Mouse (Mus musculus): ENCODE results near the gene Cd81. TPM values are rescaled to one million over a fixed set of nuclear protein-coding genes. Genes with fewer than 3 reads are reported as not detected.
A peak's percentile ranks its signal among the peaks of the same experiment; 100 is the strongest.

Gene Cd81
- polyA plus RNA-seq, 1 experiment from 2014 or later, result 276 TPM

GRCm38 (mm10) chr7:143059202-143059870 is 6.8 kb downstream of the Cd81 start:
- Histone ChIP-seq H3K4me2 (no peak overlapping the region), H3K9ac (ENCODE audit: low read length) (no peak overlapping the region), H3K4me3 (ENCODE audit: low read depth, low read length) (no peak overlapping the region), H3K4me1 (ENCODE audit: control insufficient read depth, insufficient read depth, low read length) (peaks cover 10% of the 10 kb centered on the region), H3K27me3 (ENCODE audit: control insufficient read depth, insufficient read depth, low read length) (no peaks in the 10 kb centered on the region), H3K36me3 (ENCODE audit: control insufficient read depth, insufficient read depth, low read length) (peaks cover 6% of the 10 kb centered on the region; the same call in 1 of the 2 replicates), H3K9me3 (ENCODE audit: control insufficient read depth, low read length) (no peaks in the 10 kb centered on the region), H3K27ac (ENCODE audit: low read depth, low read length) (no peak overlapping the region)
- no peak for ATAC-seq (ENCODE audit: low FRiP score)
- DNase-seq (ENCODE audit: low spot score, missing footprints), result no peak
- WGBS, result 87% methylated on average over 5 of the region's 5 CpGs

- Histone ChIP-seq H3K9ac (ENCODE audit: low read length) (no peak overlapping the region), H3K36me3 (ENCODE audit: control insufficient read depth, insufficient read depth, low read length) (peaks cover 23% of the 10 kb centered on the region), H3K27ac (ENCODE audit: low read depth, low read length) (no peak overlapping the region), H3K4me1 (ENCODE audit: control insufficient read depth, insufficient read depth, low read length) (peaks cover under 1% of the 10 kb centered on the region), H3K9me3 (ENCODE audit: control insufficient read depth, low read length) (no peaks in the 10 kb centered on the region), H3K4me2 (no peak overlapping the region), H3K27me3 (ENCODE audit: control insufficient read depth, insufficient read depth, low read length) (no peaks in the 10 kb centered on the region), H3K4me3 (ENCODE audit: low read depth, low read length) (no peak overlapping the region)
- 89% methylated on average over 2 of the region's 2 CpGs for WGBS
- DNase-seq (ENCODE audit: low spot score, missing footprints) (no peak), ATAC-seq (ENCODE audit: low FRiP score) (no peak)
Measured at GRCm38 (mm10) chr7:143062704-143063103, 10.2 kb downstream of the Cd81 start.

- H3K9ac ChIP-seq (ENCODE audit: low read length), result no peak overlapping the region
- no peak for DNase-seq (ENCODE audit: low spot score, missing footprints)
- ATAC-seq (ENCODE audit: low FRiP score), result no peak
- H3K9me3 ChIP-seq (ENCODE audit: control insufficient read depth, low read length), result no peaks in the 10 kb centered on the region
- 34% methylated on average over 6 of the region's 6 CpGs for WGBS
- H3K36me3 ChIP-seq (ENCODE audit: control insufficient read depth, insufficient read depth, low read length), result peaks cover 23% of the 10 kb centered on the region
- no peak overlapping the region for H3K4me2 ChIP-seq
- H3K27ac ChIP-seq (ENCODE audit: low read depth, low read length), result no peak overlapping the region
- H3K4me3 ChIP-seq (ENCODE audit: low read depth, low read length), result no peak overlapping the region
- peaks cover 10% of the 10 kb centered on the region for H3K4me1 ChIP-seq (ENCODE audit: control insufficient read depth, insufficient read depth, low read length)
- no peaks in the 10 kb centered on the region for H3K27me3 ChIP-seq (ENCODE audit: control insufficient read depth, insufficient read depth, low read length)
Measured at GRCm38 (mm10) chr7:143064226-143064625, 11.7 kb downstream of the Cd81 start.

GRCm38 (mm10) chr7:143065692-143066091 is 13.2 kb downstream of the Cd81 start:
- no peaks in the 10 kb centered on the region for H3K27me3 ChIP-seq (ENCODE audit: control insufficient read depth, insufficient read depth, low read length)
- no peak overlapping the region for H3K4me2 ChIP-seq
- 95% methylated on average over 2 of the region's 2 CpGs for WGBS
- no peak overlapping the region for H3K27ac ChIP-seq (ENCODE audit: low read depth, low read length)
- peaks cover 18% of the 10 kb centered on the region for H3K4me1 ChIP-seq (ENCODE audit: control insufficient read depth, insufficient read depth, low read length)
- DNase-seq (ENCODE audit: low spot score, missing footprints) (no peak), ATAC-seq (ENCODE audit: low FRiP score) (no peak)
- no peaks in the 10 kb centered on the region for H3K9me3 ChIP-seq (ENCODE audit: control insufficient read depth, low read length)
- H3K9ac ChIP-seq (ENCODE audit: low read length), result no peak overlapping the region
- H3K4me3 ChIP-seq (ENCODE audit: low read depth, low read length), result no peak overlapping the region
- H3K36me3 ChIP-seq (ENCODE audit: control insufficient read depth, insufficient read depth, low read length), result peaks cover 23% of the 10 kb centered on the region

- H3K4me3 ChIP-seq (ENCODE audit: low read depth, low read length), result no peak overlapping the region
- no peak for DNase-seq (ENCODE audit: low spot score, missing footprints)
- H3K9me3 ChIP-seq (ENCODE audit: control insufficient read depth, low read length), result no peaks in the 10 kb centered on the region
- no peak for ATAC-seq (ENCODE audit: low FRiP score)
- peaks cover 23% of the 10 kb centered on the region for H3K36me3 ChIP-seq (ENCODE audit: control insufficient read depth, insufficient read depth, low read length)
- no peak overlapping the region for H3K27ac ChIP-seq (ENCODE audit: low read depth, low read length)
- H3K9ac ChIP-seq (ENCODE audit: low read length), result no peak overlapping the region; the same call in 1 of the 2 replicates
- H3K4me2 ChIP-seq, result no peak overlapping the region
- H3K27me3 ChIP-seq (ENCODE audit: control insufficient read depth, insufficient read depth, low read length), result no peaks in the 10 kb centered on the region
- 84% methylated on average over 2 of the region's 2 CpGs for WGBS
- H3K4me1 ChIP-seq (ENCODE audit: control insufficient read depth, insufficient read depth, low read length), result peaks cover 20% of the 10 kb centered on the region
Measured at GRCm38 (mm10) chr7:143067469-143067868, 14.9 kb downstream of the Cd81 start.

GRCm38 (mm10) chr7:143067897-143068296 is 15.4 kb downstream of the Cd81 start:
- Histone ChIP-seq H3K4me3 (ENCODE audit: low read depth, low read length) (peak overlapping the region; percentile 88), H3K27me3 (ENCODE audit: control insufficient read depth, insufficient read depth, low read length) (no peaks in the 10 kb centered on the region), H3K9ac (ENCODE audit: low read length) (peak overlapping the region; percentile 72), H3K27ac (ENCODE audit: low read depth, low read length) (peak overlapping the region; percentile 93), H3K36me3 (ENCODE audit: control insufficient read depth, insufficient read depth, low read length) (peaks cover 22% of the 10 kb centered on the region), H3K4me2 (peak overlapping the region; percentile 67), H3K9me3 (ENCODE audit: control insufficient read depth, low read length) (no peaks in the 10 kb centered on the region), H3K4me1 (ENCODE audit: control insufficient read depth, insufficient read depth, low read length) (peaks cover 20% of the 10 kb centered on the region)
- 88% methylated on average over 3 of the region's 3 CpGs for WGBS
- no peak for ATAC-seq (ENCODE audit: low FRiP score)
- no peak for DNase-seq (ENCODE audit: low spot score, missing footprints)

- Histone ChIP-seq H3K4me2 (peak overlapping the region; percentile 67), H3K9me3 (ENCODE audit: control insufficient read depth, low read length) (no peaks in the 10 kb centered on the region), H3K27me3 (ENCODE audit: control insufficient read depth, insufficient read depth, low read length) (no peaks in the 10 kb centered on the region), H3K4me3 (ENCODE audit: low read depth, low read length) (peak overlapping the region; percentile 88), H3K9ac (ENCODE audit: low read length) (peak overlapping the region; percentile 72), H3K4me1 (ENCODE audit: control insufficient read depth, insufficient read depth, low read length) (peaks cover 20% of the 10 kb centered on the region), H3K36me3 (ENCODE audit: control insufficient read depth, insufficient read depth, low read length) (peaks cover 17% of the 10 kb centered on the region), H3K27ac (ENCODE audit: low read depth, low read length) (peak overlapping the region; percentile 93)
- 42% methylated on average over 13 of the region's 13 CpGs for WGBS
- ATAC-seq (ENCODE audit: low FRiP score) (0 out of 2 replicates have a peak, but pooled peaks have one; percentile 1), DNase-seq (ENCODE audit: low spot score, missing footprints) (peak; percentile 91)
Measured at GRCm38 (mm10) chr7:143068316-143068881, 15.9 kb downstream of the Cd81 start.

GRCm38 (mm10) chr7:143068882-143069591 is 16.5 kb downstream of the Cd81 start, which contains the start of gene Tssc4:
Gene Tssc4, plus strand, starts transcription at chr7:143069249.
- under 1% methylated on average over 51 of the region's 51 CpGs for WGBS
- peak within 1 kb of the TSS; percentile 97 for H3K4me2 ChIP-seq
- peaks cover 17% of the 10 kb centered on the region for H3K36me3 ChIP-seq (ENCODE audit: control insufficient read depth, insufficient read depth, low read length)
- DNase-seq (ENCODE audit: low spot score, missing footprints) (peak; percentile 100), ATAC-seq (ENCODE audit: low FRiP score) (peak; percentile 97)
- peaks cover 20% of the 10 kb centered on the region for H3K4me1 ChIP-seq (ENCODE audit: control insufficient read depth, insufficient read depth, low read length)
- peak within 1 kb of the TSS; percentile 88 for H3K4me3 ChIP-seq (ENCODE audit: low read depth, low read length)
- H3K9ac ChIP-seq (ENCODE audit: low read length), result peak within 1 kb of the TSS; percentile 94
- H3K27ac ChIP-seq (ENCODE audit: low read depth, low read length), result peak within 1 kb of the TSS; percentile 93
- no peaks in the 10 kb centered on the region for H3K9me3 ChIP-seq (ENCODE audit: control insufficient read depth, low read length)
- no peaks in the 10 kb centered on the region for H3K27me3 ChIP-seq (ENCODE audit: control insufficient read depth, insufficient read depth, low read length)

Data from midbrain, embryonic 11.5 days (tissue).